Mouse (Mus musculus) liver, embryonic 12.5 days (tissue): ENCODE data around the gene Uba7. TPM values are rescaled to one million over a fixed set of nuclear protein-coding genes. Genes with fewer than 3 reads are reported as not detected.
A peak's percentile ranks its signal among the peaks of the same experiment; 100 is the strongest.

Source experiments
- ATAC-seq: fragments of 200-750 bp; cut with Nextera tagmentation; 2 replicates; pipeline ENCODE4 v1.8.0; 2017; ENCODE audit warnings: moderate number of reproducible peaks, mild to moderate bottlenecking, moderate library complexity
- H3K27ac ChIP-seq: fragments of 300-500 bp; sonication (generic); 2 replicates; pipeline ENCODE4 v1.5.1; 2016; ENCODE audit warnings: mild to moderate bottlenecking
- H3K27me3 ChIP-seq: fragments of 300-500 bp; sonication (generic); replicated peaks from 2 replicates; pipeline ENCODE4 v1.6.1; 2016; ENCODE audit warnings: mild to moderate bottlenecking, moderate library complexity
- H3K36me3 ChIP-seq: fragments of 300-500 bp; sonication (generic); 2 replicates; pipeline ENCODE4 v1.6.1; 2016; ENCODE audit warnings: mild to moderate bottlenecking, moderate library complexity
- H3K4me1 ChIP-seq: fragments of 300-500 bp; sonication (generic); 2 replicates; pipeline ENCODE4 v1.6.1; 2016
- H3K4me2 ChIP-seq: fragments of 300-500 bp; sonication (generic); 2 replicates; pipeline ENCODE4 v1.6.1; 2016; ENCODE audit warnings: mild to moderate bottlenecking, moderate library complexity
- H3K4me3 ChIP-seq: fragments of 300-500 bp; sonication (generic); 2 replicates; pipeline ENCODE4 v1.5.1; 2016; ENCODE audit warnings: mild to moderate bottlenecking, moderate library complexity
- H3K9ac ChIP-seq: fragments of 300-500 bp; sonication (generic); 2 replicates; pipeline ENCODE4 v1.6.1; 2016; ENCODE audit warnings: mild to moderate bottlenecking, moderate library complexity
- H3K9me3 ChIP-seq: fragments of 300-500 bp; sonication (generic); replicated peaks from 2 replicates; pipeline ENCODE4 v1.6.1; 2016; ENCODE audit warnings: mild to moderate bottlenecking, moderate library complexity
- WGBS: fragments of 180-500 bp; shearing (Covaris S2); methylation state at CpG from one replicate; pipeline ENCODE4 v1.1.7; 2016; ENCODE audit not compliant: insufficient replicate concordance; 5-methylcytosine and 5-hydroxymethylcytosine counted together
- polyA plus RNA-seq: library from polyadenylated mRNA; unstranded; fragments of >200 nt; fragmentation: Nextera tagmentation; extraction: Ambion mirVana; gene quantifications from 2 replicates; pipeline ENCODE4 v1.2.1, GENCODE M21; 2016

Gene Uba7
- polyA plus RNA-seq, 1 experiment from 2014 or later = 63.1 TPM

DNA sequence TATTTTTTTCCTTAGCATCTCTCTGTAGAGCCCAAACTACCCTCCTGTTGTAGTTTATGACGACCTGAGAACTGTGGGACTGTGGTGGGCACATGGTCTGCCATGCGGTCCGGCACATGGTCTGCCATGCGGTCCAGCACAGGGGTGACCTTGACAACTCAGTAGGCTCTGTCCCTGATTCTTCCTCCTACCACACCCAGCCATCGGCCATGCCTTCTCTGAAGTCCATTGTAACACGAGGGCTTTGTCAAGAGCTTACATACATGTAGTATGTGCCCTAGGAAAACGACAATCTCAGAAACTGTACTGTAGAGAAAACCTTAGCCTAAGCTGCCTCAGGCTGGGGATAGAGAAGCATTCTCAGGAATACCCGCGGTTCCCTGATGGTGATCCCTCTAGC is 10.6 kb upstream of the Uba7 start:
- peak overlapping the region; percentile 66; the same call in 1 of the 2 replicates for H3K27ac ChIP-seq
- H3K4me2 ChIP-seq = no peak overlapping the region
- 88% methylated on average over 9 of the region's 9 CpGs for WGBS

DNA sequence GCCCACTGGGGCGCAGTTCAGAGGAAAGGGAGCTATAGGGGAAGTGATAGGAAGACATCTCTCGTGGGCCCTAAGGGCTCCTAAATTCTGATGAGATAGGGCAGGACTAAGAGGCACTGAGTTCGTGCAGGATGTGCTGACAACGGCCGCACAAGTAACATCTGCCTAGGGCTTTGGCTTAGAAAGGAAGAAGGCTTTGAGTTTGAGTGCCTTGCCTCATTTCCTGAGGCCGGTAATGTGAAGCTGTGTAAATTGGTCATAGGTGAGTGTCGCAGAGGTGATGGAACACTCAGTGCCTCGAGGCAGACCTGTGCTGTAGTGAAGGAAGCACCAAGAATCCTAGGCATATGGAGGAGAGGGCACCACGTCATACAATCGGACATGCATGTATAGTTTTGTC is 8.6 kb upstream of the Uba7 start:
- peaks cover 48% of the 10 kb centered on the region for H3K4me1 ChIP-seq
- peaks cover 90% of the 10 kb centered on the region for H3K36me3 ChIP-seq
- 58% methylated on average over 10 of the region's 10 CpGs for WGBS
- H3K9ac ChIP-seq = peak overlapping the region; percentile 20; the same call in 1 of the 2 replicates
- no peaks in the 10 kb centered on the region for H3K27me3 ChIP-seq
- H3K4me2 ChIP-seq = no peak overlapping the region
- no peak overlapping the region for H3K4me3 ChIP-seq
- ATAC-seq = no peak
- no peaks in the 10 kb centered on the region for H3K9me3 ChIP-seq
- peak overlapping the region; percentile 17; the same call in 1 of the 2 replicates for H3K27ac ChIP-seq

More for the DNA sequence above, 10.6 kb upstream of the Uba7 start:
- H3K4me1 ChIP-seq = peaks cover 28% of the 10 kb centered on the region
- H3K9ac ChIP-seq = 0 out of 2 replicates have a peak overlapping the region, but pooled peaks have one; percentile 3
- H3K27me3 ChIP-seq = no peaks in the 10 kb centered on the region
- H3K36me3 ChIP-seq = peaks cover 94% of the 10 kb centered on the region
- ATAC-seq = no peak
- H3K9me3 ChIP-seq = no peaks in the 10 kb centered on the region
- no peak overlapping the region for H3K4me3 ChIP-seq

DNA sequence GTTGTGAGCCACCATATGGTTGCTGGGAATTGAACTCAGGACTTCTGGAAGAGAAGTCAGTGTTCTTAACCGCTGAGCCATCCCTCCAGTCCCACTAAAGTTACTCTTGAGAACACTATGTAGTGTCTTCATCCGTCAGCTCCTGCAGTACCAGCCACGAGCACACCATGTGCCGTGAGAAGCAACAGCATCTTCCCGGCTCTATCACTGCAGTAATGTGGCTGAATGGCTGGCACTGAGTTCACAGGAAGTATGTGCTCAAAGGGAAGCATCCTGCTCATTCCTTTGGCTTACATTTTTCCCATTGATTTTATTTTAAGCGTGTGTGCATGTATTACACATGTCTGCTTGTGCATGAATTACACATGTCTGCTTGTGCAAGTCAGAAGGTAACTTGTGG is 7.9 kb upstream of the Uba7 start:
- Histone ChIP-seq H3K9ac (no peak overlapping the region), H3K27me3 (no peaks in the 10 kb centered on the region), H3K9me3 (no peaks in the 10 kb centered on the region), H3K4me2 (no peak overlapping the region), H3K4me1 (peaks cover 56% of the 10 kb centered on the region), H3K27ac (no peak overlapping the region; the same call in 1 of the 2 replicates), H3K36me3 (peaks cover 83% of the 10 kb centered on the region), H3K4me3 (no peak overlapping the region)
- 80% methylated on average over 6 of the region's 6 CpGs for WGBS
- no peak for ATAC-seq

DNA sequence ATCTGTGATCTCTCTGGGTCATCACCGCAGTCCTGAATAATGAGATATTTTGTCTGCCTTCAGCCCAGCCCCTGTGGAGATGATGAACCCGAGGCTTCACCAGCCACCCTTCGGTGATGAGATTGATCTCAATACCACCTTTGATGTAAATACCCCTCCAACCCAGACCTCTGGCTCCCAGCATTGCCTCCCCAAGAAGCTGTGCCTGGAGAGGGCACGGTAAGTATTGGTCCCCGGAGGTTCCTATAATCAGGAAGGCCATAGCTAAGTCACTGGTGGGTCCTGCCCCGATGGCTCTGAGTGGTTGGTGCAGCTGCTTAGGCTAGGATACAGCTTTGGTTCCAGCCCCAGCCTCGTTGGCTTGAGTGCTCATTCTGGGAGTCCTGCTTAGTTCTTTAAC is 6.8 kb upstream of the Uba7 start:
- Histone ChIP-seq H3K4me3 (no peak overlapping the region), H3K9ac (no peak overlapping the region), H3K27ac (no peak overlapping the region), H3K9me3 (no peaks in the 10 kb centered on the region), H3K4me2 (no peak overlapping the region), H3K36me3 (peaks cover 72% of the 10 kb centered on the region), H3K27me3 (no peaks in the 10 kb centered on the region), H3K4me1 (peaks cover 67% of the 10 kb centered on the region)
- WGBS = 84% methylated on average over 7 of the region's 7 CpGs
- ATAC-seq = no peak

DNA sequence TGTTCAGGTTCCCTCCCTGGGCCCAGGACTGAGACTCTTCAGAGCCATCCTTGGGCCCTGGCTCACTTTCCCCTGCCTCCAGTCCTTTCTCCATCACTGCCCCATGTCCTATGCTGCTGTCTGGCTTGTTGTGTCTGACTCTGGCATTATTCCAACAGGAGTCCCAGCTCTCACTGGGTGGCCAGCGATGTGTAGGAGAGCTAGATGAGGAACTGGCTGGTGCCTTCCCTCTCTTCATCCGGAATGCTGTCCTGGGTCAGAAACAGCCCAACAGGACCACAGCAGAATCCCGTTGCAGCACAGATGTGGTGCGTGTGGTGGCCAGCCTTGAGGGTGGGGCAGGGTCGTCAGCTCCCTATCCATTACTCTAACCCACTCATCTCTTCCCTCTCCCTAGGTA is 5.0 kb upstream of the Uba7 start:
- peaks cover 56% of the 10 kb centered on the region for H3K36me3 ChIP-seq
- H3K9me3 ChIP-seq = no peaks in the 10 kb centered on the region
- H3K4me2 ChIP-seq = no peak overlapping the region
- no peak overlapping the region for H3K9ac ChIP-seq
- peak overlapping the region; percentile 98 for H3K27ac ChIP-seq
- H3K4me3 ChIP-seq = no peak overlapping the region
- no peaks in the 10 kb centered on the region for H3K27me3 ChIP-seq
- peaks cover 67% of the 10 kb centered on the region for H3K4me1 ChIP-seq
- WGBS = 85% methylated on average over 5 of the region's 5 CpGs
- no peak for ATAC-seq

DNA sequence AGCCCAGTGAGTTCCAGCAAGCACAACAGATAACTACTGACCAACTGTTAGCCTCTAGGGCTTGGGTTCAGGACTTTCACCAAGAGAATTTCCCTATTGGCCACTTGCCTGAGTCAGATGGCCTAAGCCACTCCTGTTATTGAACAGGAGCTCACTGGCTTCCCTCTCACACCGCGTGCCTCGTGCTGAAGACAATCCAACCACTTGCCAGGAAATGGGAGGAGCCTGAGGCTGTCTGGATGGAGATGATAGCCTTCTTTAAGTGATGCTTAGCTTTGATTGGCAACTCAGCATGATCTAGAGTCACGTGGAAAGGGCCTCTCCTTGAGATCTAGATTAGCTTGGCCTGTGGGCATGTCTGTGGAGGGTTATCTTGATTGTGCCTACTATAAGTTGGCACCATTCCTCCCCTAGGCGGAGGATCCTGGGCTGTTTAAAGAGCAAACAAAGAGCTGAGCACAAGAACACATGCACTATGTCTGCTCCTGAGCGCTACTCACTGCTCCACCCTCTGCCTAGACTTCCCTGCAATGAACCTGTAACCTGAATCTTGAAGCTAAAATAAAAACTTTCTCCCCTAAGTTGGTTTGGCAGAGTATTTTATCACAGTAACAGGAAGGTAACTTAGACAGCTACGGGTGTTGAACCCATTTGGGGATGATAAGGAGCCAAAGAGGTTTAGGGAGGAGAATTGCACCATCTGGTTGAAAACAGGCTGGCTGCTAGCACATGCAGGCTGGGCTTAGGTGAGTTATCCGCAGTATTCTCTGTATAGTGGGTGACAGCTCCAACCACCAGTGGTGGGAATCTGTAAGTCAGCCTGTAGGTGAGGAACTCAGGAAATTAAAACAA is 3.4 kb upstream of the Uba7 start:
- Histone ChIP-seq H3K27ac (peak overlapping the region; percentile 98), H3K9me3 (no peaks in the 10 kb centered on the region), H3K27me3 (no peaks in the 10 kb centered on the region), H3K4me2 (peak overlapping the region; percentile 54), H3K4me3 (0 out of 2 replicates have a peak overlapping the region, but pooled peaks have one; percentile 0), H3K36me3 (peaks cover 48% of the 10 kb centered on the region), H3K9ac (peak overlapping the region; percentile 64), H3K4me1 (peaks cover 69% of the 10 kb centered on the region)
- peak; percentile 83 for ATAC-seq
- WGBS = 23% methylated on average over 8 of the region's 8 CpGs

DNA sequence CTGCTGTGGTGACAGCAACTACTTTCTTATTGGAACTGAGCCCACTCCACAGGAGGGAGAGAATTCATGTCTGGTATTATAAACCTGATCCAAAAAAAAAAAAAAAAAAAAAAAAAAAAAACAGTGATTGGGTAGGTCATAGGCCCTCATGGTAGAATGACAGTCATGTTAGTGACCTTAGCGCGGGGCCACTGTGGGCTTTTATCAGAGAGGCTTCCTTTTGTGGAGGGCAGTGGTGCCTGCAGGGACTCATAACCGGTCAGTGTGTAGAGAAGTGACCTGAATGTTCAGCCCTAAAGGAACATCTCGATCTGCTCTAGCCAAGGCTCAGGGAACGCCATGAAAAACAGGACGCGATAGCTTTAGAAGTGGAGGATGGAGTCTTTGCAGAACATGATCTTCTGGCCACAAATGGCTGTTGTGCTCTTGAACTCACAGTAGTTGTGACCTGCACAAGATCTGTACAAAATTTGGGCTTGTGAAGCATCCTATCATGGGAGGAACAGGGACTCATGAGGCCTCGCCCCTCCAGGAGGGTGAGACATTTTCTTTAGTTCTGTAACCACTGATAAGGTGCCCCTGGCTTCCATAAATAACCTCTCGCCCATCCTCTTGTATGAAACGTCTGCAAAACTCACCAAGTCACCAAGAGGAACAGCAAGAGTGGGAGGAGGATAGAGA is 674 bp upstream of the Uba7 start:
- peak overlapping the region; percentile 98 for H3K27ac ChIP-seq
- peaks cover 50% of the 10 kb centered on the region for H3K36me3 ChIP-seq
- peaks cover 93% of the 10 kb centered on the region for H3K4me1 ChIP-seq
- peak overlapping the region; percentile 94 for H3K4me2 ChIP-seq
- 10% methylated on average over 10 of the region's 10 CpGs for WGBS
- peak; percentile 82 for ATAC-seq
- H3K4me3 ChIP-seq = peak overlapping the region; percentile 79
- no peaks in the 10 kb centered on the region for H3K27me3 ChIP-seq
- H3K9me3 ChIP-seq = no peaks in the 10 kb centered on the region
- peak overlapping the region; percentile 87 for H3K9ac ChIP-seq

DNA sequence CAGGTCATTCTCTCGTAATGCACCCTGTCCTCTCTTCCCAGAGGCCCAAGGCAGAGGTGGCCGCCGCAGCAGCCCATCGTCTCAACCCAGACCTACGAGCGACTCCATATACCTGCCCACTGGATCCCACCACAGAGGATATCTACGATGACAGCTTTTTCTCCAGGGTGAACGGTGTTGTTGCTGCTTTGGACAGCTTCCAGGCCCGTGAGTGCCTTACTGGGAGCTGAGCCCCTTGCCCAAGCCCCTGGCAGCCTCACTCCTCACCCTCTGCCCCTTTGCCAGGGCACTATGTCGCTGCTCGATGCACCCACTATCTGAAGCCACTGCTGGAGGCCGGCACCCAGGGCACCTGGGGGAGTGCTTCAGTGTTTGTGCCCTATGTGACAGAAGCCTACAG is 3.5 kb downstream of the Uba7 start:
- H3K27me3 ChIP-seq = no peaks in the 10 kb centered on the region
- WGBS = 90% methylated on average over 12 of the region's 12 CpGs
- peak overlapping the region; percentile 17; the same call in 1 of the 2 replicates for H3K9ac ChIP-seq
- no peak for ATAC-seq
- H3K4me2 ChIP-seq = peak overlapping the region; percentile 12; the same call in 1 of the 2 replicates
- H3K27ac ChIP-seq = peak overlapping the region; percentile 98; the same call in 1 of the 2 replicates
- H3K36me3 ChIP-seq = peaks cover 75% of the 10 kb centered on the region
- peaks cover 93% of the 10 kb centered on the region for H3K4me1 ChIP-seq
- no peak overlapping the region for H3K4me3 ChIP-seq
- no peaks in the 10 kb centered on the region for H3K9me3 ChIP-seq

DNA sequence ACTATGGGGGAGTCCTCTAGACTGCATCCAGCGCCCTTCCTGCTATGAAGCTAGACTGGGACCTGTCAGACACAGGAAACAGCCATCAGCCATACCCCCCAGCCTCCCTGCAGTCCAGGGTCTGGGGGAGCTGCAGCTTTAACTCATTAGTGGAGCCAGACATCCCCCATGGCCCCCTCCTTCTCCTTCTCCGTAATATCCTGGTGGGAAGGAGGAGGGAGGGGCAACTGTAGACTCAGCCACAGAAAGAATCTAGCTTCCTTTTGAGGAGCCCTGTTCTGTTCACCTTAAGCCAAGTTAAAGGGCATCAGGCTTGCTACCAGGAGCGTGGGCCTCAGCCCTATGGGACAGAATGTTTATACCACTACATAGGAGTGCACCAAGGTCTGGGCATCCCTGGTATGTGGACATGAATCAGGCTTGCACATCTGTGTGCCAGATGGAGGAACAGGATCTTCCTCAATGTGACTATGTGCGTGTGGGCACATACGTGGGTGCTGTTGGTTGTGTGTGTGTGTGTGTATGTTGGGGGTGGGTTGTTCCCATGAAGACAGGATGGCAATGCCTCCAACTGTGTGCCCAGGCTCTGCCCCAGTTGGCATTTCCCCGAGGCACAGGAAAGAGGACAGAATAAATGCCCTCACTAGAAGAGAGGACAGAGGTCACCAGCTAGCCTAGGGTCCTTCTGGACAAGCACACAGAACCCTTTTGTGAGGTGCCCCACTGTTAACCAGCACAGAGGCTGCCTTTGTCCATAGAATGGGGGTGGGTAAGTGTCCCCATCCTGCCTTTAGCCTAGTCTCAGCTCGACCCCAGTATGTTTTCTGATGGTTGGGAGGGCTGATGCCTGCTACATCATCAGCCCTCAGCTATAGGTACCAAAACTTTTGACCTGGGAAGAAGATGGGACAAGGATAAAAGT is 6.6 kb downstream of the Uba7 start:
- ATAC-seq = no peak; the same call in 1 of the 2 replicates
- H3K27me3 ChIP-seq = no peaks in the 10 kb centered on the region
- peak overlapping the region; percentile 98 for H3K27ac ChIP-seq
- peak overlapping the region; percentile 82 for H3K4me3 ChIP-seq
- 34% methylated on average over 7 of the region's 7 CpGs for WGBS
- peak overlapping the region; percentile 86 for H3K4me2 ChIP-seq
- no peaks in the 10 kb centered on the region for H3K9me3 ChIP-seq
- peaks cover 88% of the 10 kb centered on the region for H3K4me1 ChIP-seq
- peak overlapping the region; percentile 93 for H3K9ac ChIP-seq
- H3K36me3 ChIP-seq = peaks cover 80% of the 10 kb centered on the region

DNA sequence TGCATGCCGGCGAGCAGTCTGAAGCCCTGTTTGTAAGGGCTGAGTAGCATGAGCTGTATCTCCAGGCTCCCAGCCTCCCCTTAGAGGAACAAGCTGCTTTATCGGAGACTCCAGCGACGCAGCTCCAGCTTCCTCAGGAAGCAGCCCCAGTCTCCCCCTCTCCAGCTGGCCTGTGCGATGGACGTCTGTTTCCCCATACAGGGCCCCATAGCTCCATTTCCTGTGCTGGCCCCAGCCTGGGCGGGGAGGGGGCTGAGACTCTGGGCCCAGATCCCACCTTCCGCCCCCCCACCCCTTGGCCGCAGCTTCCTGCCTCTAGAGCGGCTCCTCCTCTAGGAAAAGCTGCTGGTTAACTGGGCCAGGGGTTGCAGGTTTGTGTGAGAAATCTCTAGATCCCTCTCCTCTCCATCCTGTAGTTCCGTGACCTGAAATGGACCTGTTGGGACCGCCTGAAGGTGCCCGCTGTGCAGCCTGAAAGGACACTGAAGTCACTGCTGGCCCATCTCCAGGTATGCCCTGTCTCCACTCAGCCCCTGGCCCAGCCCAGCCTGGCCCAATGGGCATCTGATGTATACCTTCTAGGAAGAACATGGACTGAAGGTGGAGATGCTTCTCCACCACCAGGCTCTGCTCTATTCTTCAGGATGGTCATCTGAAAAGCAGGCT is 7.5 kb downstream of the Uba7 start, which contains the start of gene Gm20661:
Gm20661 (plus strand) TSS at position 378 of the 666 bp plus-strand sequence.
- peak within 1 kb of the TSS; percentile 86 for H3K4me2 ChIP-seq
- H3K4me1 ChIP-seq = peaks cover 87% of the 10 kb centered on the region
- peak within 1 kb of the TSS; percentile 93 for H3K9ac ChIP-seq
- H3K36me3 ChIP-seq = peaks cover 71% of the 10 kb centered on the region
- peak; percentile 82 for ATAC-seq
- no peaks in the 10 kb centered on the region for H3K27me3 ChIP-seq
- 11% methylated on average over 14 of the region's 14 CpGs for WGBS
- H3K9me3 ChIP-seq = no peaks in the 10 kb centered on the region
- peak within 1 kb of the TSS; percentile 98 for H3K27ac ChIP-seq
- peak within 1 kb of the TSS; percentile 82 for H3K4me3 ChIP-seq

DNA sequence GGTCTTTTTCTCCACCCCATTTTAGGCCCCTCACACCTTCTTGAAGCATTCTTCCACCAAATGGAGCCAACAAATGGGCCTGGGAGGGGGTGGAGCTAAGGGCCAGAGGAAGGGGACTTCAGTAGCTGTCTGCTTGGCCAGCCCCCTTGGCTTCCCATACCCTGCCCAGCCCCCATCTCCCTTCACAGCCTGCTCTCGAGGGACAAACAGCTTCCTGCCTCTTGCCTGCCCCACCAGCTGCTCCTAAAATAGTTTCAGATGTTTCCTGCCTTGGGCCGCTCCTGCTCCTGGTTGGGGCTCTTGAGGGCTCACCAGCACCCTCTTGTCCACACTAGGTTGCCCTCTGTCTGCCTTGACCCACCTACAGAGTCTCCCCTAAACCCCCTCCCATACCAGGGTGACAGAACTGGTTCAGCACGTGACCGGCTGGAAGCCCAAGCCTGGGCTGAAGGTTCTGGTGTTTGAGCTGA is 8.2 kb downstream of the Uba7 start:
- Histone ChIP-seq H3K36me3 (peaks cover 65% of the 10 kb centered on the region), H3K27me3 (no peaks in the 10 kb centered on the region), H3K27ac (peak overlapping the region; percentile 98), H3K4me2 (peak overlapping the region; percentile 86), H3K4me1 (peaks cover 87% of the 10 kb centered on the region), H3K4me3 (peak overlapping the region; percentile 82), H3K9me3 (no peaks in the 10 kb centered on the region), H3K9ac (peak overlapping the region; percentile 93)
- no peak for ATAC-seq
- 8% methylated on average over 4 of the region's 4 CpGs for WGBS
